10 mouse cellular contexts compared by ENCODE assay signal in the genomic region with DNA sequence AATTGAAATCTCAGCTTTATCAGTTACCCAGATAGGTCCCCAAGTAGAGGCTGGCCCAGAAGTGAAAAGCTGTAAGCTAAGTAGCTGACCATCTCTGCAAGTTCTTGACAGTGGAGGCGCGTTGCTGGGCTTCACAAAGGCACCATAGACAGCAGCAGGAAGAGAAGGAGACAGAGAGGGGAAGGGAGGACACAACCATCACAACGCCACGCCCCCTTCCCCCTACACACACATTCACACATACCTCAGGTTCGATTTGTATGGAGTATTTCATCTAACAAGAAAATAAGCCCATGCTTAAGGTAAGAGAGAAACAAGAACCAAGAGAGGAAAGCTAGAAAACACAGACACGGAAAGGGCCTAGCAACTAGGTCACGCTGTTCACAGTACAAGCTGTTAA. TPM values are rescaled to one million over a fixed set of nuclear protein-coding genes. Genes with fewer than 3 reads are reported as not detected.
DNase-seq lines count a peak whose midpoint lies in the region; ATAC-seq and TF ChIP-seq lines count a peak whose summit lies in the region.
"Had no signal": no experiment of that assay in that cellular context is flagged by ENCODE, and none has a peak within 500 bp of the region (broad histone marks: within the 10 kb centered on the region; RNA-seq: fewer than 3 reads in every experiment).

No protein-coding gene starts in this region.

- TF ChIP-seq CTCF in CH12.LX (conservative IDR thresholded peaks at IDR 0.05 in 1 of 2, IDR thresholded peaks at IDR 0.05 in 1 of 2; ENCODE audit: low read depth in 2 of 2, low read length in 2 of 2): no peak

- H3K9ac ChIP-seq in heart, embryonic 14.5 days (ENCODE audit: low read length): no peak overlapping the region
- H3K9ac ChIP-seq in CH12.LX (ENCODE audit: insufficient read depth, low read depth): no peak overlapping the region
- H3K9ac ChIP-seq in hindbrain, embryonic 15.5 days: no peak overlapping the region
- no peak overlapping the region for H3K9ac ChIP-seq in neural tube, embryonic 13.5 days

- TF ChIP-seq POLR2A in CH12.LX (IDR thresholded peaks at IDR 0.05; ENCODE audit: low read depth, low read length): no peak

- H3K4me1 ChIP-seq in heart, embryonic 14.5 days (ENCODE audit: control insufficient read depth in 2 of 2, insufficient read depth in 2 of 2, low read length in 2 of 2): peaks cover 9 to 13% of the 10 kb centered on the region in 2 experiments; a peak in 2 of 4 replicates
- peaks cover 3 to 15% of the 10 kb centered on the region in 2 experiments; a peak in 3 of 4 replicates for H3K4me1 ChIP-seq in CH12.LX (ENCODE audit: control insufficient read depth in 1 of 2, insufficient read depth in 2 of 2)
- H3K4me1 ChIP-seq in hindbrain, embryonic 15.5 days (replicated peaks): peaks cover 18% of the 10 kb centered on the region
- H3K4me1 ChIP-seq in neural tube, embryonic 13.5 days (replicated peaks): peaks cover 20% of the 10 kb centered on the region

- 23% methylated on average over 7 of the region's 7 CpGs for WGBS in heart, embryonic 14.5 days
- WGBS in hindbrain, embryonic 15.5 days: 28% methylated on average over 7 of the region's 7 CpGs
- 31% methylated on average over 7 of the region's 7 CpGs for WGBS in neural tube, embryonic 13.5 days

- no peak for TF ChIP-seq RAD21 in CH12.LX (IDR thresholded peaks at IDR 0.05; ENCODE audit: low read depth, low read length)

- H3K27me3 ChIP-seq in heart, embryonic 14.5 days (ENCODE audit: control insufficient read depth, insufficient read depth, low read length): peaks cover 11% of the 10 kb centered on the region; the same call in 1 of the 2 replicates
- peaks cover 4% of the 10 kb centered on the region for H3K27me3 ChIP-seq in CH12.LX (replicated peaks)
- H3K27me3 ChIP-seq in hindbrain, embryonic 15.5 days: peaks cover 26% of the 10 kb centered on the region
- peaks cover 52% of the 10 kb centered on the region for H3K27me3 ChIP-seq in neural tube, embryonic 13.5 days

- no peak for TF ChIP-seq EP300 in CH12.LX (IDR thresholded peaks at IDR 0.05; ENCODE audit: low read length)

- no peak for ATAC-seq in heart, embryonic 14.5 days (ENCODE audit: insufficient number of reproducible peaks, insufficient read depth, low FRiP score, low read depth)
- no peak for ATAC-seq in hindbrain, embryonic 15.5 days (ENCODE audit: low FRiP score, low read depth)
- ATAC-seq in neural tube, embryonic 13.5 days (ENCODE audit: low read depth): no peak
- no peak for ATAC-seq in erythroid progenitor cell, adult 5-6 weeks (replicated peaks; ENCODE audit: low FRiP score, poor library complexity, severe bottlenecking)

- H3K4me3 ChIP-seq in heart, embryonic 14.5 days (ENCODE audit: control insufficient read depth in 1 of 2, insufficient read depth in 1 of 2, low read depth in 1 of 2, low read length in 2 of 2): 0 out of 4 replicates have a peak overlapping the region, but pooled peaks have one; percentile 75 to 92
- H3K4me3 ChIP-seq in CH12.LX (replicated peaks in 1 of 3; ENCODE audit: low read depth in 2 of 3, low read length in 2 of 3, poor library complexity in 1 of 3): no peak overlapping the region
- peak overlapping the region; percentile 79 for H3K4me3 ChIP-seq in hindbrain, embryonic 15.5 days
- 0 out of 2 replicates have a peak overlapping the region, but pooled peaks have one; percentile 68 for H3K4me3 ChIP-seq in neural tube, embryonic 13.5 days

- H3K36me3 ChIP-seq in heart, embryonic 14.5 days (ENCODE audit: control insufficient read depth, insufficient read depth, low read length): no peaks in the 10 kb centered on the region
- H3K36me3 ChIP-seq in CH12.LX (replicated peaks in 1 of 2; ENCODE audit: control insufficient read depth in 1 of 2, insufficient read depth in 1 of 2, low read length in 1 of 2): no peaks in the 10 kb centered on the region
- H3K36me3 ChIP-seq in hindbrain, embryonic 15.5 days: no peaks in the 10 kb centered on the region
- no peaks in the 10 kb centered on the region for H3K36me3 ChIP-seq in neural tube, embryonic 13.5 days

- DNase-seq in heart, postnatal 25 days (ENCODE audit: low spot score): no peak
- no peak for DNase-seq in CH12.LX (ENCODE audit: extremely low read depth)
- no peak for DNase-seq in layer of hippocampus, adult 9-10 months (ENCODE audit: low spot score)
- DNase-seq in urinary bladder, adult 18-20 months (ENCODE audit: low spot score in 2 of 2): no peak
- DNase-seq: cerebellum, adult 9-10 months; lung, postnatal 36 days had no signal

- H3K4me2 ChIP-seq in heart, embryonic 14.5 days (ENCODE audit: low read length): peak overlapping the region; percentile 96
- H3K4me2 ChIP-seq in CH12.LX (ENCODE audit: insufficient read depth, low read depth, poor library complexity, severe bottlenecking): peak overlapping the region; percentile 73; the same call in 1 of the 2 replicates
- H3K4me2 ChIP-seq in hindbrain, embryonic 15.5 days: peak overlapping the region; percentile 100
- peak overlapping the region; percentile 100 for H3K4me2 ChIP-seq in neural tube, embryonic 13.5 days

- no peaks in the 10 kb centered on the region for H3K79me2 ChIP-seq in CH12.LX (replicated peaks; ENCODE audit: control insufficient read depth, extremely low read depth, insufficient read depth, poor library complexity, severe bottlenecking)

- intact Hi-C loops in heart, postnatal 25 days (cut with DNase I): no loop called here

- dilution Hi-C loops in CH12.LX (cut with MboI; ENCODE audit: extremely low pct_ligation_motif_present, extremely low pct_unique_long_range_greater_than_20kb, low sequenced_read_pairs): no loop called here

- in situ Hi-C loops in CH12.LX (cut with MboI; ENCODE audit: low pct_ligation_motif_present, low pct_unique_long_range_greater_than_20kb, low sequenced_read_pairs): no loop called here

- no peaks in the 10 kb centered on the region for H3K9me3 ChIP-seq in heart, embryonic 14.5 days (ENCODE audit: control insufficient read depth, low read length)
- no peaks in the 10 kb centered on the region for H3K9me3 ChIP-seq in CH12.LX (replicated peaks; ENCODE audit: low read length)
- H3K9me3 ChIP-seq in hindbrain, embryonic 15.5 days: no peaks in the 10 kb centered on the region
- H3K9me3 ChIP-seq in neural tube, embryonic 13.5 days: no peaks in the 10 kb centered on the region

- H3K27ac ChIP-seq in heart, embryonic 14.5 days (replicated peaks in 1 of 2; ENCODE audit: control insufficient read depth in 1 of 2, insufficient read depth in 1 of 2, low read depth in 2 of 2, low read length in 2 of 2): no peak overlapping the region
- H3K27ac ChIP-seq in CH12.LX (ENCODE audit: insufficient read depth, low read depth): no peak overlapping the region
- H3K27ac ChIP-seq in hindbrain, embryonic 15.5 days (replicated peaks): no peak overlapping the region
- no peak overlapping the region for H3K27ac ChIP-seq in neural tube, embryonic 13.5 days (replicated peaks)

TF ChIP-seq in CH12.LX, 34 proteins besides CTCF, POLR2A, EP300 and RAD21:
- TF ChIP-seq USF2 (conservative IDR thresholded peaks at IDR 0.05; ENCODE audit: low read depth, low read length) (no peak), MEF2A (IDR thresholded peaks at IDR 0.05; ENCODE audit: borderline replicate concordance, low read depth, low read length) (no peak), TBP (conservative IDR thresholded peaks at IDR 0.05; ENCODE audit: low read depth, low read length) (no peak), HCFC1 (IDR thresholded peaks at IDR 0.05; ENCODE audit: low read depth, low read length) (no peak), MXI1 (IDR thresholded peaks at IDR 0.05; ENCODE audit: low read depth, low read length) (no peak), MAX (IDR thresholded peaks at IDR 0.05; ENCODE audit: low read length) (no peak), ELF1 (IDR thresholded peaks at IDR 0.05; ENCODE audit: low read depth, low read length) (no peak), JUN (IDR thresholded peaks at IDR 0.05; ENCODE audit: insufficient read depth, low read depth, low read length) (no peak), ZC3H11A (IDR thresholded peaks at IDR 0.05; ENCODE audit: low read depth, low read length) (no peak), USF1 (IDR thresholded peaks at IDR 0.05; ENCODE audit: low read depth, low read length) (no peak), SMC3 (IDR thresholded peaks at IDR 0.05; ENCODE audit: low read depth, low read length) (no peak), JUND (conservative IDR thresholded peaks at IDR 0.05; ENCODE audit: low read depth, low read length) (no peak), KAT2A (IDR thresholded peaks at IDR 0.05; ENCODE audit: insufficient replicate concordance, low read length) (no peak), NELFE (IDR thresholded peaks at IDR 0.05; ENCODE audit: low read depth, low read length) (no peak), UBTF (IDR thresholded peaks at IDR 0.05; ENCODE audit: low read depth, low read length) (no peak), ETS1 (conservative IDR thresholded peaks at IDR 0.05; ENCODE audit: low read depth, low read length) (no peak), ZMIZ1 (IDR thresholded peaks at IDR 0.05; ENCODE audit: low read depth, low read length) (no peak), IRF4 (IDR thresholded peaks at IDR 0.05; ENCODE audit: low read depth, low read length) (no peak)

RNA-seq across cellular contexts. Expression of gene Phactr2, which starts 0.9 kb away (rescaled TPM):
- 78.8 and 80.1 TPM in 2 replicates for polyA plus RNA-seq in heart, embryonic 14.5 days (2014; fragmentation: Nextera tagmentation; extraction: Ambion mirVana)
- total RNA-seq in heart, postnatal 25 days (2021): 10 to 100 TPM; 45.0 to 51.5 TPM
- total RNA-seq in CH12.LX (2012; rRNA removed): 0.08 TPM in 2 replicates
- 0.18 and 0.31 TPM in 2 replicates for total RNA-seq in CH12.LX (2014; rRNA removed)
- polyA plus RNA-seq in CH12.LX (2012; ENCODE audit: insufficient read length, low read depth): 0.49 and 0.89 TPM in 2 replicates
- polyA plus RNA-seq in hindbrain, embryonic 15.5 days (2015; fragmentation: Nextera tagmentation; extraction: Ambion mirVana): 7.7 and 8.8 TPM in 2 replicates
- polyA plus RNA-seq in neural tube, embryonic 13.5 days (2015; fragmentation: Nextera tagmentation; extraction: Ambion mirVana): 11.3 and 11.4 TPM in 2 replicates
- 5.0 and 6.1 TPM in 2 replicates for total RNA-seq in erythroid progenitor cell, adult 5-6 weeks (2015; ENCODE audit: low replicate concordance)
- 3.6 and 6.9 TPM in 2 replicates for total RNA-seq in erythroid progenitor cell, adult 5-6 weeks (2017; ENCODE audit: low replicate concordance)

RNA-seq across cellular contexts. Expression of gene Fuca2, which starts 24.2 kb away (rescaled TPM):
- polyA plus RNA-seq in heart, embryonic 14.5 days (2014; fragmentation: Nextera tagmentation; extraction: Ambion mirVana): 87.8 and 103 TPM in 2 replicates
- total RNA-seq in heart, postnatal 25 days (2021): 100 to 1,000 TPM; 296 to 317 TPM
- 23.3 and 28.2 TPM in 2 replicates for total RNA-seq in CH12.LX (2012; rRNA removed)
- 36.4 and 37.5 TPM in 2 replicates for total RNA-seq in CH12.LX (2014; rRNA removed)
- polyA plus RNA-seq in CH12.LX (2012; ENCODE audit: insufficient read length, low read depth): 42.2 and 48.5 TPM in 2 replicates
- polyA plus RNA-seq in hindbrain, embryonic 15.5 days (2015; fragmentation: Nextera tagmentation; extraction: Ambion mirVana): 42.7 and 45.0 TPM in 2 replicates
- polyA plus RNA-seq in neural tube, embryonic 13.5 days (2015; fragmentation: Nextera tagmentation; extraction: Ambion mirVana): 36.9 and 37.7 TPM in 2 replicates
- 29.8 and 38.2 TPM in 2 replicates for total RNA-seq in erythroid progenitor cell, adult 5-6 weeks (2015; ENCODE audit: low replicate concordance)
- 13.3 and 17.3 TPM in 2 replicates for total RNA-seq in erythroid progenitor cell, adult 5-6 weeks (2017; ENCODE audit: low replicate concordance)

Comparison
In these comparisons a context has a peak if more than half of its experiments do, and no peak if none do; other contexts are left out.
1. H3K4me3 ChIP-seq: peak in heart, embryonic 14.5 days (2 of 2), hindbrain, embryonic 15.5 days (single experiment) and neural tube, embryonic 13.5 days (single experiment); none in CH12.LX (0 of 3).
2. Peak in every context shown above with its lines, with median percentiles within 50 percentile points of each other: H3K4me2 ChIP-seq.